In the genomic region with DNA sequence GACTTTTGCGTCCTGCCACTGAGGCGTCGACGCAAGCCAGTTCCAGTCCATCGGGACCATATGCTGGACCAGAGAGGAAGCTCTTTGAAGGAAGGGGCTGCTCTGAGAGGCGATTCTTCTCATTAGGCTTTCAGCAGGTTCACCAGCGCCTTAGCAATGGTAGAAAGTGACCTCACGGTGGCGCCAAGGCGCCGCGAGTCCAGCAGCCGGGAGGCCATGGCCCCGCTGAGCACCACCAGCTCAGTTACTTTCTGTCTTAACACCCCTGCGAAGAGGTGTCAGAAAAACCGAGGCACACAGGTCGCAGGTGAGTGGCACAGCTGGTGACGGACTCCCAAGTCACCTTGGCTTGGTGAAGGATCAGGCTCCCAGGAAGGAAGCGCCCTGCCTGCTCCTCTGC, we compare ENCODE assay signal across 8 mouse cellular contexts. TPM values are rescaled to one million over a fixed set of nuclear protein-coding genes. Genes with fewer than 3 reads are reported as not detected.
DNase-seq lines count a peak whose midpoint lies in the region; ATAC-seq and TF ChIP-seq lines count a peak whose summit lies in the region.

No protein-coding gene starts in this region.

- peak; percentile 45 to 57 for DNase-seq in CD8-positive naive resting alpha-beta T cell, adult 2 months (ENCODE audit: low read depth in 2 of 2, low spot score in 2 of 2)
- peak; percentile 47 to 55 for DNase-seq in adrenal gland, postnatal 4 days (ENCODE audit: low spot score in 2 of 2)
- peak; percentile 87 for DNase-seq in kidney, postnatal 0 days (ENCODE audit: low spot score)
- peak; percentile 57 to 73 for DNase-seq in lung, adult 18-20 months
- peak; percentile 31 to 67 for DNase-seq in thymus, postnatal 10 days (ENCODE audit: low spot score in 2 of 2)

- H3K27me3 ChIP-seq in heart, embryonic 15.5 days, result no peaks in the 10 kb centered on the region
- no peaks in the 10 kb centered on the region for H3K27me3 ChIP-seq in kidney, postnatal 0 days (ENCODE audit: insufficient read depth, low read length)

- H3K9me3 ChIP-seq in heart, embryonic 15.5 days (replicated peaks), result no peaks in the 10 kb centered on the region
- H3K9me3 ChIP-seq in kidney, postnatal 0 days (replicated peaks; ENCODE audit: low read length), result no peaks in the 10 kb centered on the region

- 9% methylated on average over 19 of the region's 19 CpGs for WGBS in heart, embryonic 15.5 days
- WGBS in kidney, postnatal 0 days, result 9% methylated on average over 19 of the region's 19 CpGs

- no peak overlapping the region for H3K9ac ChIP-seq in heart, embryonic 15.5 days
- no peak overlapping the region for H3K9ac ChIP-seq in kidney, postnatal 0 days (ENCODE audit: low read depth, low read length)

- TF ChIP-seq CTCF in kidney, postnatal 0 days (IDR thresholded peaks at IDR 0.05; ENCODE audit: low read depth), result peak; percentile 89

- H3K27ac ChIP-seq in heart, embryonic 15.5 days, result no peak overlapping the region
- no peak overlapping the region for H3K27ac ChIP-seq in kidney, postnatal 0 days

- peak; percentile 78 for ATAC-seq in erythroid progenitor cell, adult 5-6 weeks (replicated peaks; ENCODE audit: low FRiP score, poor library complexity, severe bottlenecking)
- peak; percentile 54; the same call in 1 of the 2 replicates for ATAC-seq in heart, embryonic 15.5 days (replicated peaks; ENCODE audit: insufficient number of reproducible peaks, insufficient read depth, low FRiP score, low read depth)
- ATAC-seq in kidney, postnatal 0 days (replicated peaks; ENCODE audit: low FRiP score, low read depth), result peak; percentile 34; the same call in 1 of the 2 replicates
- ATAC-seq in neutrophil, adult 5-6 weeks (ENCODE audit: extremely low read depth, insufficient number of reproducible peaks, low FRiP score, poor library complexity, severe bottlenecking), result peak; percentile 82

- no peak overlapping the region for H3K4me3 ChIP-seq in heart, embryonic 15.5 days
- H3K4me3 ChIP-seq in kidney, postnatal 0 days (replicated peaks; ENCODE audit: low read depth, low read length), result no peak overlapping the region

- H3K4me1 ChIP-seq in heart, embryonic 15.5 days (replicated peaks), result peaks cover 12% of the 10 kb centered on the region
- H3K4me1 ChIP-seq in kidney, postnatal 0 days (replicated peaks; ENCODE audit: insufficient read depth, low read length), result no peaks in the 10 kb centered on the region

- peak overlapping the region; percentile 38; the same call in 1 of the 2 replicates for H3K4me2 ChIP-seq in heart, embryonic 15.5 days
- no peak overlapping the region for H3K4me2 ChIP-seq in kidney, postnatal 0 days (ENCODE audit: low read length)

- H3K36me3 ChIP-seq in heart, embryonic 15.5 days, result peaks cover 32% of the 10 kb centered on the region
- H3K36me3 ChIP-seq in kidney, postnatal 0 days (ENCODE audit: insufficient read depth, low read length), result peaks cover 10% of the 10 kb centered on the region; the same call in 1 of the 2 replicates

RNA-seq across cellular contexts. Expression of gene Nek2, which starts 13.6 kb away (rescaled TPM):
- 10 to 100 TPM; 19.0 to 20.4 TPM for total RNA-seq in adrenal gland, postnatal 4 days (2021)
- 98.4 and 116 TPM in 2 replicates for total RNA-seq in erythroid progenitor cell, adult 5-6 weeks (2015; ENCODE audit: low replicate concordance)
- 213 and 225 TPM in 2 replicates for total RNA-seq in erythroid progenitor cell, adult 5-6 weeks (2017; ENCODE audit: low replicate concordance)
- 30.9 and 35.4 TPM in 2 replicates for polyA plus RNA-seq in heart, embryonic 15.5 days (2015; fragmentation: Nextera tagmentation; extraction: Ambion mirVana)
- 21.3 and 24.1 TPM in 2 replicates for polyA plus RNA-seq in kidney, postnatal 0 days (2015; fragmentation: Nextera tagmentation; extraction: Ambion mirVana)
- 1.5 and 2.3 TPM in 2 replicates for total RNA-seq in neutrophil, adult 5-6 weeks (2017)

Comparison
In these comparisons a context has a peak if more than half of its experiments do, and no peak if none do; other contexts are left out.
1. RNA of gene Nek2, which starts 13.6 kb away (total RNA-seq): 98.4 to 225 TPM in erythroid progenitor cell, adult 5-6 weeks; 19.0 to 20.4 TPM in adrenal gland, postnatal 4 days and 1.5 to 2.3 TPM in neutrophil, adult 5-6 weeks; every median in the first group is over 4 times any median in the second.
2. Peak in every context shown above with its lines, with median percentiles within 50 percentile points of each other: DNase-seq and ATAC-seq.